Mouse (Mus musculus) liver, embryonic 16.5 days (tissue): ENCODE data around the gene Nckap5. TPM values are rescaled to one million over a fixed set of nuclear protein-coding genes. Genes with fewer than 3 reads are reported as not detected.

Source experiments
- ATAC-seq: fragments of 200-750 bp; cut with Nextera tagmentation; 2 replicates; pipeline ENCODE4 v1.8.0; 2017; ENCODE audit warnings: low read depth, mild to moderate bottlenecking, moderate number of reproducible peaks, moderate library complexity
- H3K27ac ChIP-seq: fragments of 300-500 bp; sonication (generic); 2 replicates; pipeline ENCODE4 v1.5.1; 2014; ENCODE audit warnings: mild to moderate bottlenecking, low read length
- H3K27me3 ChIP-seq: fragments of 300-500 bp; sonication (generic); 2 replicates; pipeline ENCODE4 v1.6.1; 2014; ENCODE audit warnings: low read depth, low read length, mixed read lengths; ENCODE audit not compliant: control insufficient read depth, insufficient read depth
- H3K36me3 ChIP-seq: fragments of 300-500 bp; sonication (generic); 2 replicates; pipeline ENCODE4 v1.6.1; 2014; ENCODE audit warnings: mild to moderate bottlenecking; ENCODE audit not compliant: control insufficient read depth, insufficient read depth
- H3K4me1 ChIP-seq: fragments of 300-500 bp; sonication (generic); 2 replicates; pipeline ENCODE4 v1.6.1; 2014; ENCODE audit warnings: low read depth, low read length, mixed read lengths; ENCODE audit not compliant: control insufficient read depth
- H3K4me2 ChIP-seq: fragments of 300-500 bp; sonication (generic); 2 replicates; pipeline ENCODE4 v1.6.1; 2014; ENCODE audit warnings: low read depth, low read length, mixed read lengths
- H3K4me3 ChIP-seq: fragments of 300-500 bp; sonication (generic); 2 replicates; pipeline ENCODE4 v1.5.1; 2014; ENCODE audit warnings: low read depth, mild to moderate bottlenecking, low read length
- H3K9ac ChIP-seq: fragments of 300-500 bp; sonication (generic); 2 replicates; pipeline ENCODE4 v1.6.1; 2014; ENCODE audit warnings: low read depth, low read length
- H3K9me3 ChIP-seq: fragments of 300-500 bp; sonication (generic); replicated peaks from 2 replicates; pipeline ENCODE4 v1.6.1; 2016; ENCODE audit warnings: low read length; ENCODE audit not compliant: control insufficient read depth
- WGBS: fragments of 180-500 bp; shearing (Covaris S2); extraction: QIAGEN DNeasy Blood & Tissue Kit; methylation state at CpG from one replicate; pipeline ENCODE4 v1.1.7; 2014; ENCODE audit not compliant: insufficient replicate concordance; 5-methylcytosine and 5-hydroxymethylcytosine counted together
- polyA plus RNA-seq: library from polyadenylated mRNA; unstranded; fragments of >200 nt; fragmentation: Nextera tagmentation; extraction: Ambion mirVana; gene quantifications from 2 replicates; pipeline ENCODE4 v1.2.1, GENCODE M21; 2015

Nckap5 gene
- polyA plus RNA-seq, 1 experiment from 2014 or later, result 1.9 TPM

- Histone ChIP-seq H3K27me3 (no peaks in the 10 kb centered on the region), H3K36me3 (no peaks in the 10 kb centered on the region), H3K9me3 (no peaks in the 10 kb centered on the region), H3K4me2 (no peak overlapping the region), H3K9ac (no peak overlapping the region), H3K27ac (no peak overlapping the region), H3K4me3 (no peak overlapping the region), H3K4me1 (no peaks in the 10 kb centered on the region)
- 73% methylated on average over 6 of the region's 6 CpGs for WGBS
- no peak for ATAC-seq
These were observed 293.3 kb downstream of the Nckap5 start for GRCm38 (mm10) chr1:126537223-126537757.

- no peaks in the 10 kb centered on the region for H3K9me3 ChIP-seq
- H3K36me3 ChIP-seq, result no peaks in the 10 kb centered on the region
- ATAC-seq, result no peak
- no peak overlapping the region for H3K9ac ChIP-seq
- no peak overlapping the region for H3K27ac ChIP-seq
- WGBS, result 67% methylated on average over 1 of the region's 1 CpGs
- H3K4me3 ChIP-seq, result no peak overlapping the region
- no peaks in the 10 kb centered on the region for H3K27me3 ChIP-seq
- no peak overlapping the region for H3K4me2 ChIP-seq
- H3K4me1 ChIP-seq, result no peaks in the 10 kb centered on the region
These were observed 295.1 kb downstream of the Nckap5 start for GRCm38 (mm10) chr1:126535527-126535926.

GRCm38 (mm10) chr1:126534046-126534445, 296.6 kb downstream of the Nckap5 start:
- Histone ChIP-seq H3K4me3 (no peak overlapping the region), H3K4me2 (no peak overlapping the region), H3K9me3 (no peaks in the 10 kb centered on the region), H3K4me1 (no peaks in the 10 kb centered on the region), H3K27ac (no peak overlapping the region), H3K9ac (no peak overlapping the region), H3K36me3 (no peaks in the 10 kb centered on the region), H3K27me3 (no peaks in the 10 kb centered on the region)
- 20% methylated on average over 2 of the region's 2 CpGs for WGBS
- ATAC-seq, result no peak

GRCm38 (mm10) chr1:126528043-126528598, 302.5 kb downstream of the Nckap5 start:
- H3K27me3 ChIP-seq, result no peaks in the 10 kb centered on the region
- no peak overlapping the region for H3K4me2 ChIP-seq
- 70% methylated on average over 7 of the region's 7 CpGs for WGBS
- no peak overlapping the region for H3K27ac ChIP-seq
- H3K36me3 ChIP-seq, result no peaks in the 10 kb centered on the region
- H3K4me3 ChIP-seq, result no peak overlapping the region
- H3K4me1 ChIP-seq, result no peaks in the 10 kb centered on the region
- no peak for ATAC-seq
- no peak overlapping the region for H3K9ac ChIP-seq
- no peaks in the 10 kb centered on the region for H3K9me3 ChIP-seq

- no peak overlapping the region for H3K4me2 ChIP-seq
- 70% methylated on average over 3 of the region's 3 CpGs for WGBS
- H3K4me1 ChIP-seq, result no peaks in the 10 kb centered on the region; the same call in 1 of the 2 replicates
- no peak overlapping the region for H3K4me3 ChIP-seq
- no peak overlapping the region for H3K9ac ChIP-seq
- no peak overlapping the region for H3K27ac ChIP-seq
- no peak for ATAC-seq
- H3K9me3 ChIP-seq, result no peaks in the 10 kb centered on the region
- H3K36me3 ChIP-seq, result no peaks in the 10 kb centered on the region
- H3K27me3 ChIP-seq, result no peaks in the 10 kb centered on the region
These were observed 312.5 kb downstream of the Nckap5 start for GRCm38 (mm10) chr1:126518067-126518466.

- H3K36me3 ChIP-seq, result no peaks in the 10 kb centered on the region
- H3K4me3 ChIP-seq, result no peak overlapping the region
- no peak overlapping the region for H3K27ac ChIP-seq
- H3K9ac ChIP-seq, result no peak overlapping the region
- no peak for ATAC-seq
- 50% methylated on average over 1 of the region's 1 CpGs for WGBS
- H3K4me1 ChIP-seq, result no peaks in the 10 kb centered on the region; the same call in 1 of the 2 replicates
- no peak overlapping the region for H3K4me2 ChIP-seq
- no peaks in the 10 kb centered on the region for H3K9me3 ChIP-seq
- H3K27me3 ChIP-seq, result no peaks in the 10 kb centered on the region
These were observed 313.2 kb downstream of the Nckap5 start for GRCm38 (mm10) chr1:126517427-126517826.

- Histone ChIP-seq H3K4me3 (no peak overlapping the region), H3K27me3 (no peaks in the 10 kb centered on the region), H3K4me2 (no peak overlapping the region), H3K9me3 (no peaks in the 10 kb centered on the region), H3K9ac (no peak overlapping the region), H3K4me1 (no peaks in the 10 kb centered on the region; the same call in 1 of the 2 replicates), H3K27ac (no peak overlapping the region), H3K36me3 (no peaks in the 10 kb centered on the region)
- 30% methylated on average over 3 of the region's 3 CpGs for WGBS
- ATAC-seq, result peak; percentile 47; the same call in 1 of the 2 replicates
These were observed 315.4 kb downstream of the Nckap5 start for GRCm38 (mm10) chr1:126515054-126515756.

- no peaks in the 10 kb centered on the region for H3K27me3 ChIP-seq
- H3K36me3 ChIP-seq, result no peaks in the 10 kb centered on the region
- no peaks in the 10 kb centered on the region; the same call in 1 of the 2 replicates for H3K4me1 ChIP-seq
- no peak overlapping the region for H3K27ac ChIP-seq
- H3K4me2 ChIP-seq, result no peak overlapping the region
- no peak for ATAC-seq
- H3K4me3 ChIP-seq, result no peak overlapping the region
- no peak overlapping the region for H3K9ac ChIP-seq
- H3K9me3 ChIP-seq, result no peaks in the 10 kb centered on the region
- WGBS, result 50% methylated on average over 5 of the region's 5 CpGs
These were observed 318.7 kb downstream of the Nckap5 start for GRCm38 (mm10) chr1:126511835-126512445.

GRCm38 (mm10) chr1:126504717-126505116, 325.9 kb downstream of the Nckap5 start:
- Histone ChIP-seq H3K27ac (no peak overlapping the region), H3K27me3 (no peaks in the 10 kb centered on the region), H3K9ac (no peak overlapping the region), H3K4me1 (no peaks in the 10 kb centered on the region), H3K36me3 (no peaks in the 10 kb centered on the region), H3K4me3 (no peak overlapping the region), H3K4me2 (no peak overlapping the region), H3K9me3 (no peaks in the 10 kb centered on the region)
- WGBS, result 47% methylated on average over 4 of the region's 4 CpGs
- ATAC-seq, result no peak
